Mouse (Mus musculus) heart, embryonic 16.5 days (tissue): ENCODE measurements around the gene Adgrl2. TPM values are rescaled to one million over a fixed set of nuclear protein-coding genes. Genes with fewer than 3 reads are reported as not detected.
A peak's percentile ranks its signal among the peaks of the same experiment; 100 is the strongest.

Experiments used
- ATAC-seq: fragments of 200-750 bp; cut with Nextera tagmentation; replicated peaks from 2 replicates; pipeline ENCODE4 v1.8.0; 2017; ENCODE audit warnings: moderate number of reproducible peaks; ENCODE audit not compliant: insufficient read depth, low FRiP score; ENCODE audit errors: extremely low read depth
- H3K27ac ChIP-seq: fragments of 300-500 bp; sonication (generic); 2 replicates; pipeline ENCODE4 v1.5.1; 2014; ENCODE audit warnings: mild to moderate bottlenecking, low read length, control low read depth, moderate library complexity
- H3K27me3 ChIP-seq: fragments of 300-500 bp; sonication (generic); 2 replicates; pipeline ENCODE4 v1.6.1; 2014; ENCODE audit warnings: low read length, mixed read lengths; ENCODE audit not compliant: control insufficient read depth, insufficient read depth
- H3K36me3 ChIP-seq: fragments of 300-500 bp; sonication (generic); 2 replicates; pipeline ENCODE4 v1.6.1; 2014; ENCODE audit not compliant: control insufficient read depth, insufficient read depth
- H3K4me1 ChIP-seq: fragments of 300-500 bp; sonication (generic); 2 replicates; pipeline ENCODE4 v1.6.1; 2014; ENCODE audit warnings: low read length, mixed read lengths; ENCODE audit not compliant: control insufficient read depth, insufficient read depth
- H3K4me2 ChIP-seq: fragments of 300-500 bp; sonication (generic); 2 replicates; pipeline ENCODE4 v1.6.1; 2014; ENCODE audit warnings: low read depth, mild to moderate bottlenecking, control low read depth, low read length
- H3K4me3 ChIP-seq: fragments of 300-500 bp; sonication (generic); 2 replicates; pipeline ENCODE4 v1.5.1; 2014; ENCODE audit warnings: mild to moderate bottlenecking, control low read depth, low read length
- H3K9ac ChIP-seq: fragments of 300-500 bp; sonication (generic); 2 replicates; pipeline ENCODE4 v1.6.1; 2014; ENCODE audit warnings: low read length, control low read depth
- H3K9me3 ChIP-seq: fragments of 300-500 bp; sonication (generic); replicated peaks from 2 replicates; pipeline ENCODE4 v1.6.1; 2016; ENCODE audit warnings: low read length; ENCODE audit not compliant: control insufficient read depth
- WGBS: fragments of 180-500 bp; shearing (Covaris S2); extraction: QIAGEN DNeasy Blood & Tissue Kit; methylation state at CpG from one replicate; pipeline ENCODE4 v1.1.7; 2014; 5-methylcytosine and 5-hydroxymethylcytosine counted together
- polyA plus RNA-seq: library from polyadenylated mRNA; unstranded; fragments of >200 nt; fragmentation: Nextera tagmentation; extraction: Ambion mirVana; gene quantifications from 2 replicates; pipeline ENCODE4 v1.2.1, GENCODE M21; 2015

The Adgrl2 gene
- polyA plus RNA-seq, 1 experiment from 2014 or later = 32.7 TPM

DNA sequence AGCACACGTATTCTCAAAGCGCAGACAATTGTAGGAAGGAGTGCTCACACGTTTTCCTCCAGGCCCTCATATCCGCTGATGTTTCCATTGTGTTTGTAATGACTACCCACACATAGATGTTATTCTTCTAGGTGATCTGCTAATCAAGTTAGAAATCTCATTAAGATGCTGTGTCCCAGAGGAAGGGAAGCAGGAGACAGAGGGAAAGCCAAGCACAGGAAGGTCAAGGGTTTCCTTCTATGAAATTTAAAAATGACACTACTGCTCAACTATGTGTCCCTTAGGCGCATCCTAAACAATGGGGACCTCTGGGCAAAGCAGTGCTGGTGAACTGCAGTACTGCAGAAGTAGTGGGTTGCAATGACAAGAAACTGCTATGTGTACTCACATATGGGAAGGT, 102.5 kb downstream of the Adgrl2 start:
- H3K9me3 ChIP-seq = no peaks in the 10 kb centered on the region
- H3K4me1 ChIP-seq = peaks cover 4% of the 10 kb centered on the region
- ATAC-seq = no peak; the same call in 1 of the 2 replicates
- no peaks in the 10 kb centered on the region for H3K27me3 ChIP-seq
- H3K4me3 ChIP-seq = no peak overlapping the region
- no peak overlapping the region for H3K27ac ChIP-seq
- WGBS = 80% methylated on average over 5 of the region's 5 CpGs
- H3K9ac ChIP-seq = no peak overlapping the region
- H3K4me2 ChIP-seq = no peak overlapping the region
- peaks cover 8% of the 10 kb centered on the region; the same call in 1 of the 2 replicates for H3K36me3 ChIP-seq

DNA sequence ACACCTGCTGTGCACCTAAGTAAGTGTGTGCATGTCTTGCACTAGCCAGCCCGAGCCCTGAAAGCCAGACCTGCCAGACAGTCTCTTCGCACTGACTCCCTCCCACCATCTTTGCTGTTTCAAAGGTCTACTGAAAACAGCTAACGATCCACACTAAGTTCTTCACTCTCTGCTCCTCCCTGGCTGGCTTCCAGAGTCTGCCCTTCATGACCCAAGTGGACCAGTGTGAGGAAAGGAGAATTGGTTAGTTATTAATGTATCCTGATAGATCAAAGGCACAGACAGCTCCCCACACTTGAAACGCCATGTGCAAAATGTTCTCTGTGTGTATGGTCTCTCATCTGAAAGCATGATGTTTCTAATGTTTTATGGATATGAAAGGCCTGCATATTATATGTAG, 103.4 kb downstream of the Adgrl2 start:
- Histone ChIP-seq H3K4me1 (peaks cover 4% of the 10 kb centered on the region), H3K4me2 (no peak overlapping the region), H3K36me3 (peaks cover 8% of the 10 kb centered on the region; the same call in 1 of the 2 replicates), H3K27me3 (no peaks in the 10 kb centered on the region), H3K4me3 (no peak overlapping the region), H3K9me3 (no peaks in the 10 kb centered on the region), H3K9ac (no peak overlapping the region), H3K27ac (no peak overlapping the region)
- WGBS = 77% methylated on average over 4 of the region's 4 CpGs
- ATAC-seq = no peak

DNA sequence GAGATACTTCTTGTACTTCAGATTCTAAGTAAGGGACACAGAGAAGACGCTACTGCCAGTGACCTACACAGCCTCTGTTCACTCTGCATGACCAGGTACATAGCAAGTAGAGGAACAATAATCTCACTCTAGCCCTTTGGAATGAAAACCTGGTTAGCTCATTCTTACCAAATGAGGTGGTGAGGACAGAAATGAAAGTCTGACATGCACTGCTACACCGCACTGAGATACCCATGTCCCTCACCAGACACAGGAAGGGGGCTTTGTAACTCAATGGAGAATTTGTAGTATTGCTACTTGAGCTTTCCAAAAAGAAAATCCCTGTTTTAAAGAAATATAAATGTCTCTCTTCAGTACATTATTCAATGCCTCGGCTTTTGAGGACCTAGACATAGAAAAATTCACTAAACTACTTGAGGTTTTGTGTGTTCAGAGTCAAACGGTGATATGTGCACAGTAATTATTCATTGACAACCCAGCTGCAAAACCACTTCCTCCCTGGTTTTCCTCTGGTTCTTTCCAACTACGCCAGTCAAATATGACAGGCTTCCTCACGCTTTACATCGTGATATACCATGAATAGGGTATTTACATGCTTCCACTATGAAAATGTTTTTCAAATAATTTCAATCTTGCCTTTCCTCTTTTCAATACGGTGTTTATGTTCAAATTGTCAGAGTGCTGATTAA, 104.2 kb downstream of the Adgrl2 start:
- WGBS = 71% methylated on average over 8 of the region's 8 CpGs
- ATAC-seq = no peak
- Histone ChIP-seq H3K4me2 (no peak overlapping the region), H3K4me1 (peaks cover 4% of the 10 kb centered on the region), H3K27ac (no peak overlapping the region), H3K4me3 (no peak overlapping the region), H3K9me3 (no peaks in the 10 kb centered on the region), H3K9ac (no peak overlapping the region), H3K27me3 (no peaks in the 10 kb centered on the region), H3K36me3 (peaks cover 8% of the 10 kb centered on the region; the same call in 1 of the 2 replicates)

DNA sequence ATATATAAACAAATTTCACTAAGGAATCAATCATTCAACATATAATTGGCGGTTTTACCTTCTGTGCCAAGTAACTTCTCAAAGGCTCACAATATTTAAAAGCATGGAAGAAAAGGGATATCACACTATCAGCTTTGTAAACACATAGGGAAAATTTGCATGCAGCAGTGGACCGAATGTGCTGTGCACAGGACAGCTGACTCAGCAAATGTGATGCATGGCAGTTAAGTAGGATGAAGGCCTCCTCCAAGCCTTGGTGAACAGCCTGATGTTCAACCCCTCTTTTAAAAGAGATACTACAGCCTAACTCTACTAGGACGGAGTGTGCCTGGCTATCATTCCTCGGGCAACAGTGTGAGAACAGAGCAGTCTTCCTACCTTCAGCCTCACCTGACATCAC, 105.2 kb downstream of the Adgrl2 start:
- WGBS = 83% methylated on average over 4 of the region's 4 CpGs
- peaks cover 4% of the 10 kb centered on the region for H3K4me1 ChIP-seq

DNA sequence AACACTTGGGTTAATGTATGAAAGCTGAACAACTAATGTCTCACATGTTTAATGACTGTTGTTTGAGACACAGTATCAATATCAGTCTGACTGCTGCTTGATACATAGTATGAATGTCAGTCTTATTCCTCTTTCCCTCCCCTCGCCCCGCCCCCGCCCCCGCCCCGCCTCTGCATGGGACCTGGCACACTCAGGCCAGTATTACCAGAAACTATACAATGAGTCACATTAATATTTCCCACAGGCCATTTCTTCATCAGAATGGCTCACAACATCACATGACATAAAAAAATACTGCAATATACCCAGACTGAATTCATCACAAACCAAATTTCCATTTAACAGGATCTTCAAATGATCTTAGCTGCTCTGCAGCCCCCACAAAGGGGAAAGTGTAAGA, 108.9 kb downstream of the Adgrl2 start:
- Histone ChIP-seq H3K27me3 (no peaks in the 10 kb centered on the region), H3K4me2 (no peak overlapping the region), H3K27ac (no peak overlapping the region), H3K36me3 (no peaks in the 10 kb centered on the region), H3K9ac (no peak overlapping the region), H3K4me3 (no peak overlapping the region), H3K9me3 (no peaks in the 10 kb centered on the region), H3K4me1 (no peaks in the 10 kb centered on the region; the same call in 1 of the 2 replicates)
- ATAC-seq = no peak
- WGBS = 83% methylated on average over 5 of the region's 5 CpGs

More for the DNA sequence above, 105.2 kb downstream of the Adgrl2 start:
- Histone ChIP-seq H3K4me3 (no peak overlapping the region), H3K27ac (no peak overlapping the region), H3K27me3 (no peaks in the 10 kb centered on the region), H3K36me3 (peaks cover 6% of the 10 kb centered on the region; the same call in 1 of the 2 replicates), H3K4me2 (no peak overlapping the region), H3K9me3 (no peaks in the 10 kb centered on the region), H3K9ac (no peak overlapping the region)
- no peak for ATAC-seq

DNA sequence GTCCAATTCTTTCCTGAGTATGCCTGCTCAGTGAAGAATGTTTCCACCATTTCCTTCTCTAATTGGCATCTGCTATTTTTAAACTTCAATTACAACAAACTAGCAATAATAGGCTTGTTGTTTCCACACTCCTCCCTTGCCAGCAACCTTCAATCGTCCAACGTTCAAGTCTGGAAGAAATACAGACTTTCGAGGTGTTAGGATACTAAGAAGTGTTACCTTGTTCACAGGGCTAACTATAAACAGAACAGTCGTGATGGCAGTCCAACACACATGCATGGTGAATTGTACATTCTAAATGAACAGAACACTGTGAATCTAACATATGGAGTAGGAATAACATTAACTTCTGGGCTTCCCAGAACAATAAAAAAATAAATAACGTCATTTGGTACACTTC, 117.8 kb downstream of the Adgrl2 start:
- H3K4me2 ChIP-seq = no peak overlapping the region
- 71% methylated on average over 5 of the region's 5 CpGs for WGBS
- H3K36me3 ChIP-seq = no peaks in the 10 kb centered on the region
- H3K9me3 ChIP-seq = no peaks in the 10 kb centered on the region
- H3K27ac ChIP-seq = no peak overlapping the region
- no peaks in the 10 kb centered on the region for H3K27me3 ChIP-seq
- no peak overlapping the region for H3K4me3 ChIP-seq
- H3K9ac ChIP-seq = no peak overlapping the region
- ATAC-seq = no peak
- peaks cover 6% of the 10 kb centered on the region; the same call in 1 of the 2 replicates for H3K4me1 ChIP-seq

DNA sequence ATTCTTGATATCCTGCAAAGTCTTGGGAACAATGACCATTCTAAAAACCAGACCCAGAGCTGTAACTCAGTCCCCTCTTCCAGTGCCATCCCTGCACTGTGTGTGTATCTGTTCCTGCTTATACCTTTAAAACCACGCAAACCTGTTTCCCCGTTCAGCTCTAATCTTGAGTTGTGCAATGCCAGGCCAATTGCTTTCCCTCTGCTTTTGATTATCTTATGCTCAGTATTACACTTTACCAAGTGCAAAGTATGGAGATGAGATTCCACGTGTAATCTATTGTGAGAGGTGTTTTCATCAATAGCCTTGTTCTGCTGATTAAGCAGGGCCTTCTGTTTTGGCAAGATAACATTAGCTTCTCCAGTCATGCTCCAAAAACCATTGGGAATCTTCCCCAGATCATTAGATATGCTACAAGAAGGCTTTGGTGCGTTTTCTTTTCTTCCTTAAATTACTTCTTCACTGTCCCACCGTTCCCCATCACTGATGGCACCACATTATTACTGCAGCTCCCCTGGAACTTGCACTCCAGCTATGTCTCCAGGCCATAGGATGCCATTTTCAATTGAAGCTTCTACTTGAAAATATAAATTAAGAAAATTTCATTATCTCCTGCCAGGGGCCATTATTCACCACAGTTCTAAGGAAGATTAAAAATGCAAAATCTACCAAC, 118.4 kb downstream of the Adgrl2 start:
- Histone ChIP-seq H3K4me2 (no peak overlapping the region), H3K36me3 (no peaks in the 10 kb centered on the region), H3K4me1 (peaks cover 6% of the 10 kb centered on the region; the same call in 1 of the 2 replicates), H3K27ac (no peak overlapping the region), H3K27me3 (no peaks in the 10 kb centered on the region), H3K9me3 (no peaks in the 10 kb centered on the region), H3K9ac (no peak overlapping the region), H3K4me3 (no peak overlapping the region)
- ATAC-seq = no peak
- 72% methylated on average over 5 of the region's 5 CpGs for WGBS

DNA sequence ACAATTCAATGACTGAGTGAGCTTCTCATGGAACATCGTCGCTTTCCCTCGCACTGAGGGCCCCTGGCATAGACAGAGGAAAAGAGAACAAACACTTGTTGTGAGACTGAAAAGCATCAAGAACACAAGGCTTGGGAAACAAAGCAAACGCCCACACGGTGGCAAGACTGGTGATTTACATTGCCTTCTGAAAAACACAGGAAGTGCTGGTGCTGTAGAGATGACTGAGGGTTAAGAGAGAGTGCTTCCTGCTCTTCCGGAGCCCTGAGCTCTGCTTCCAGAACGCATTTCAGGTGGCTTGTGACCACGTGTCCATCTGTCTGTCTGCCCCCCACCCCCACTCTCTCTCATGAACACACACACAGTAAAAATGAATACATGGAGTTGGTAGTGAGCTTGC, 122.7 kb downstream of the Adgrl2 start:
- Histone ChIP-seq H3K4me2 (no peak overlapping the region), H3K9me3 (no peaks in the 10 kb centered on the region), H3K9ac (no peak overlapping the region), H3K4me1 (peaks cover 14% of the 10 kb centered on the region), H3K4me3 (no peak overlapping the region), H3K36me3 (no peaks in the 10 kb centered on the region), H3K27me3 (no peaks in the 10 kb centered on the region), H3K27ac (no peak overlapping the region)
- ATAC-seq = peak; percentile 71
- WGBS = 50% methylated on average over 8 of the region's 8 CpGs

DNA sequence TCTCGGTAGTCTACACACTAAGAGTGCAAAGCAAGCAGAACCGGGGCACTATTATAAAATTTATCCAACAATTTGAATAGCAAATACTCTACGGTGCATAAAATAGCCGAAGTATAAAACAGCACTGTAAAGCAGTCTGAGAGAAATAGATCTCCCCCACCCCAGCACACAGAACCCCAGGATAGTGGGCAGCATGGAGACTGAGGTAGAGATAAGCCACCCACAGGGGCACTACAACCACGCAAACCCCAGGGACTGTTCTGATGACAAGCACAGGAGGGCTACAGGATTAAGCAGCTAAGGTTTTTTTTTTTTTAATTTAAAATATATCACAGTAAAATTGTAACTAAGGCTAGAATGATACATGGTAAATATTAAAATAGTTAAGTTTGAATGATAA, 123.7 kb downstream of the Adgrl2 start:
- no peaks in the 10 kb centered on the region for H3K36me3 ChIP-seq
- 78% methylated on average over 5 of the region's 5 CpGs for WGBS
- H3K4me1 ChIP-seq = peaks cover 14% of the 10 kb centered on the region
- H3K9me3 ChIP-seq = no peaks in the 10 kb centered on the region
- H3K27me3 ChIP-seq = no peaks in the 10 kb centered on the region
- no peak overlapping the region for H3K9ac ChIP-seq
- H3K4me2 ChIP-seq = no peak overlapping the region; the same call in 1 of the 2 replicates
- H3K27ac ChIP-seq = peak overlapping the region; percentile 51; the same call in 1 of the 2 replicates
- no peak for ATAC-seq
- no peak overlapping the region for H3K4me3 ChIP-seq
